Mouse (Mus musculus): ENCODE data around the gene 1700022I11Rik. TPM values are rescaled to one million over a fixed set of nuclear protein-coding genes. Genes with fewer than 3 reads are reported as not detected.

1700022I11Rik gene
- total and polyA plus RNA-seq, 3 experiments, result 1.1 TPM; not detected in 2

GRCm38 (mm10) chr4:42953435-42954094 is 15.8 kb upstream of the 1700022I11Rik start:
- DNase-seq (ENCODE audit: low spot score), result no peak
- Histone ChIP-seq H3K4me3 (ENCODE audit: low read depth, low read length) (no peak overlapping the region), H3K4me1 (ENCODE audit: insufficient read depth, low read depth, low read length) (peaks cover 69% of the 10 kb centered on the region), H3K27me3 (ENCODE audit: insufficient read depth, low read length) (peaks cover 6% of the 10 kb centered on the region), H3K36me3 (replicated peaks) (peaks cover 17% of the 10 kb centered on the region), H3K9me3 (replicated peaks) (no peaks in the 10 kb centered on the region)
- TF ChIP-seq GATA1 (IDR thresholded peaks at IDR 0.05; ENCODE audit: borderline replicate concordance, low read length), result no peak
- no peak for TF ChIP-seq TAL1 (conservative IDR thresholded peaks at IDR 0.05; ENCODE audit: low read depth, low read length)
- no peak for TF ChIP-seq GATA2 (IDR thresholded peaks at IDR 0.05; ENCODE audit: borderline replicate concordance, low read depth, low read length)
- no peak for TF ChIP-seq CTCF (IDR thresholded peaks at IDR 0.05; ENCODE audit: low read depth, low read length)
- TF ChIP-seq POLR2AphosphoS5 (IDR thresholded peaks at IDR 0.05; ENCODE audit: insufficient replicate concordance, low read depth, low read length), result no peak
- ATAC-seq (ENCODE audit: extremely low read depth, insufficient number of reproducible peaks, low FRiP score, poor library complexity, severe bottlenecking), result no peak

- peaks cover 6% of the 10 kb centered on the region for H3K27me3 ChIP-seq (ENCODE audit: insufficient read depth, low read length)
- no peak for TF ChIP-seq POLR2AphosphoS5 (IDR thresholded peaks at IDR 0.05; ENCODE audit: insufficient replicate concordance, low read depth, low read length)
- TF ChIP-seq CTCF (IDR thresholded peaks at IDR 0.05; ENCODE audit: low read depth, low read length), result peak; percentile 98
- peaks cover 70% of the 10 kb centered on the region for H3K4me1 ChIP-seq (ENCODE audit: insufficient read depth, low read depth, low read length)
Measured at GRCm38 (mm10) chr4:42954297-42954696, 15.1 kb upstream of the 1700022I11Rik start.

GRCm38 (mm10) chr4:42955200-42955599 is 14.2 kb upstream of the 1700022I11Rik start:
- H3K4me3 ChIP-seq (ENCODE audit: low read depth, low read length), result no peak overlapping the region
- DNase-seq (ENCODE audit: low spot score) (no peak), ATAC-seq (ENCODE audit: extremely low read depth, insufficient number of reproducible peaks, low FRiP score, poor library complexity, severe bottlenecking) (no peak)
- no peaks in the 10 kb centered on the region for H3K9me3 ChIP-seq (replicated peaks)
- peaks cover 61% of the 10 kb centered on the region for H3K4me1 ChIP-seq (ENCODE audit: insufficient read depth, low read depth, low read length)
- TF ChIP-seq CTCF (IDR thresholded peaks at IDR 0.05; ENCODE audit: low read depth, low read length), result no peak
- no peak for TF ChIP-seq GATA2 (IDR thresholded peaks at IDR 0.05; ENCODE audit: borderline replicate concordance, low read depth, low read length)
- TF ChIP-seq POLR2AphosphoS5 (IDR thresholded peaks at IDR 0.05; ENCODE audit: insufficient replicate concordance, low read depth, low read length), result no peak
- no peak for TF ChIP-seq TAL1 (conservative IDR thresholded peaks at IDR 0.05; ENCODE audit: low read depth, low read length)
- no peak for TF ChIP-seq GATA1 (IDR thresholded peaks at IDR 0.05; ENCODE audit: borderline replicate concordance, low read length)
- peaks cover 17% of the 10 kb centered on the region for H3K36me3 ChIP-seq (replicated peaks)
- peaks cover 6% of the 10 kb centered on the region; the same call in 1 of the 2 replicates for H3K27me3 ChIP-seq (ENCODE audit: insufficient read depth, low read length)

More at GRCm38 (mm10) chr4:42954297-42954696, 15.1 kb upstream of the 1700022I11Rik start:
- Histone ChIP-seq H3K36me3 (replicated peaks) (peaks cover 17% of the 10 kb centered on the region), H3K4me3 (ENCODE audit: low read depth, low read length) (no peak overlapping the region), H3K9me3 (replicated peaks) (no peaks in the 10 kb centered on the region)
- ATAC-seq (ENCODE audit: extremely low read depth, insufficient number of reproducible peaks, low FRiP score, poor library complexity, severe bottlenecking) (no peak), DNase-seq (ENCODE audit: low spot score) (peak; percentile 35)

GRCm38 (mm10) chr4:42956581-42956980 is 12.8 kb upstream of the 1700022I11Rik start:
- Histone ChIP-seq H3K4me1 (ENCODE audit: insufficient read depth, low read depth, low read length) (peaks cover 47% of the 10 kb centered on the region), H3K27me3 (ENCODE audit: insufficient read depth, low read length) (peaks cover 8% of the 10 kb centered on the region; the same call in 1 of the 2 replicates), H3K9me3 (replicated peaks) (no peaks in the 10 kb centered on the region), H3K36me3 (replicated peaks) (peaks cover 17% of the 10 kb centered on the region), H3K4me3 (ENCODE audit: low read depth, low read length) (no peak overlapping the region)
- TF ChIP-seq TAL1 (conservative IDR thresholded peaks at IDR 0.05; ENCODE audit: low read depth, low read length), result no peak
- no peak for TF ChIP-seq GATA1 (IDR thresholded peaks at IDR 0.05; ENCODE audit: borderline replicate concordance, low read length)
- TF ChIP-seq GATA2 (IDR thresholded peaks at IDR 0.05; ENCODE audit: borderline replicate concordance, low read depth, low read length), result no peak
- TF ChIP-seq POLR2AphosphoS5 (IDR thresholded peaks at IDR 0.05; ENCODE audit: insufficient replicate concordance, low read depth, low read length), result no peak
- TF ChIP-seq CTCF (IDR thresholded peaks at IDR 0.05; ENCODE audit: low read depth, low read length), result no peak
- DNase-seq (ENCODE audit: low spot score) (no peak), ATAC-seq (ENCODE audit: extremely low read depth, insufficient number of reproducible peaks, low FRiP score, poor library complexity, severe bottlenecking) (no peak)

GRCm38 (mm10) chr4:42957306-42957705 is 12.1 kb upstream of the 1700022I11Rik start:
- H3K4me1 ChIP-seq (ENCODE audit: insufficient read depth, low read depth, low read length), result peaks cover 39% of the 10 kb centered on the region
- no peak for ATAC-seq (ENCODE audit: extremely low read depth, insufficient number of reproducible peaks, low FRiP score, poor library complexity, severe bottlenecking)
- TF ChIP-seq CTCF (IDR thresholded peaks at IDR 0.05; ENCODE audit: low read depth, low read length) (no peak), GATA1 (IDR thresholded peaks at IDR 0.05; ENCODE audit: borderline replicate concordance, low read length) (no peak), GATA2 (IDR thresholded peaks at IDR 0.05; ENCODE audit: borderline replicate concordance, low read depth, low read length) (no peak), TAL1 (conservative IDR thresholded peaks at IDR 0.05; ENCODE audit: low read depth, low read length) (no peak), POLR2AphosphoS5 (IDR thresholded peaks at IDR 0.05; ENCODE audit: insufficient replicate concordance, low read depth, low read length) (no peak)
- no peak overlapping the region for H3K4me3 ChIP-seq (ENCODE audit: low read depth, low read length)
- DNase-seq (ENCODE audit: low spot score), result no peak
- no peaks in the 10 kb centered on the region for H3K9me3 ChIP-seq (replicated peaks)
- peaks cover 9% of the 10 kb centered on the region; the same call in 1 of the 2 replicates for H3K27me3 ChIP-seq (ENCODE audit: insufficient read depth, low read length)
- peaks cover 17% of the 10 kb centered on the region for H3K36me3 ChIP-seq (replicated peaks)

GRCm38 (mm10) chr4:42957979-42958378 is 11.4 kb upstream of the 1700022I11Rik start:
- Histone ChIP-seq H3K36me3 (replicated peaks) (peaks cover 17% of the 10 kb centered on the region), H3K9me3 (replicated peaks) (no peaks in the 10 kb centered on the region), H3K4me1 (ENCODE audit: insufficient read depth, low read depth, low read length) (peaks cover 36% of the 10 kb centered on the region), H3K4me3 (ENCODE audit: low read depth, low read length) (no peak overlapping the region), H3K27me3 (ENCODE audit: insufficient read depth, low read length) (peaks cover 10% of the 10 kb centered on the region)
- TF ChIP-seq GATA2 (IDR thresholded peaks at IDR 0.05; ENCODE audit: borderline replicate concordance, low read depth, low read length) (no peak), POLR2AphosphoS5 (IDR thresholded peaks at IDR 0.05; ENCODE audit: insufficient replicate concordance, low read depth, low read length) (no peak), TAL1 (conservative IDR thresholded peaks at IDR 0.05; ENCODE audit: low read depth, low read length) (no peak), CTCF (IDR thresholded peaks at IDR 0.05; ENCODE audit: low read depth, low read length) (no peak), GATA1 (IDR thresholded peaks at IDR 0.05; ENCODE audit: borderline replicate concordance, low read length) (no peak)
- no peak for ATAC-seq (ENCODE audit: extremely low read depth, insufficient number of reproducible peaks, low FRiP score, poor library complexity, severe bottlenecking)
- DNase-seq (ENCODE audit: low spot score), result no peak
